Mouse (Mus musculus) activated CD4-positive, CD25-positive, alpha-beta regulatory T cell, adult 4 months (primary cell): Measurements from ENCODE around the gene 4931428F04Rik. TPM values are rescaled to one million over a fixed set of nuclear protein-coding genes. Genes with fewer than 3 reads are reported as not detected.

Experiments
- ATAC-seq: one replicate; pipeline ENCODE4 v1.8.0; 2017
- polyA plus RNA-seq, 2 experiments: library from polyadenylated mRNA; unstranded; fragments of 100-300 nt; shearing (Covaris generic); gene quantifications; one replicate each; pipeline ENCODE4 v1.2.1; 2017

The 4931428F04Rik gene
- polyA plus RNA-seq, result 1 to 10 TPM in 1 of 2 experiments, under 1 TPM in 1; 0.79 to 1.1 TPM

DNA sequence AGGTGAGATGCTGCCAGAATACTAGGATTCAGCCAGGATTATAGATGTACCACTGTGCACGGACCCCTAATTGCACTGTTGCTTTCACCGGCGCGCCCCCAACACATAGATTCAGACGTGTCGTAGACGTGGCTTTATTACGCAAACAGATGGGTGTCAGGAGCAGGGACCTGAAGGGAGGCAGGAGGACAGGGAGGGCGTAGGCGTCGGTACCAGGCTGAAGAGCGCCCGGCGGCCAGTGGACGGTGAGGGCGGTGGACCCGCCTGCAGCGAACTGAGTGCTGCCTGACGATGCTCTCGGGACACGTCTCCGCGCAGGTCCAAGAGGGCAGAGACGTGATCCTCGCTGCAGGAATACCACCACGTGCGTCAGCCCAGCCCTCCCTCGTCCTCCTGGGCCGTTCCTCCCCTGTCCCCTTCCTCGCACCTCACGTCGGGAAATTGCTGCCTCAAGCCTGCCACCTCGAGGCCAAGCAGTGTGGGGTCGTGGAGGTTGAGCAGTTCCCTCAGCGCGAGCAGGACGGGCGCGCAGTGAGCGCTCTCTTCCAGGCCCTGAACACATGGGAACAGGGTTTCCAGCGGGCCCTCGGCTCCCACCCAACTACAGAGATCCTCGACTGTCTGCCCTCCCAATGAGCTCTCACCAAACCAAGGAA is at the start of gene 4931428F04Rik:
Gene 4931428F04Rik (minus strand): TSS at position 60 of the 656 bp plus-strand sequence.
- ATAC-seq, result no peak

DNA sequence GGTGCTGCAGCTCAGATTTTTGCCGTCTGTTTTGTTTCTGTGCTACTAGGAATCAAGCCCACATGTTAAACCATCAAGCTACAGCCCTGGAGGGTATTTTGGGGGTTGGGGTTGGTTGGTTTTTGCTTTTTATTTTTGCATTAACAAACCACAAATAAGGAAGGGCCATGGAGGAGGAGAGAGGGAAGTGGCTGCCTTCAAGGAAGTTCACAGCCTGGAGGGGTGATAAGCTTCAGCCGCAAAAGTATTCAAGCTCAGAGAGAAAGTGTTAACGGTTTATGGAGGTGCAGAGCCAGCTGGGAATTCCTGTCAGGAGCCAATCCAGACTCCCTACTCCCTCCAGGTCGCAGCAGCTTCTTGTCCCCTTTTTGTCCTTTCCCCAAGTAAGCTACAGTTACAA is 49.3 kb upstream of the 4931428F04Rik start:
- ATAC-seq, result no peak

DNA sequence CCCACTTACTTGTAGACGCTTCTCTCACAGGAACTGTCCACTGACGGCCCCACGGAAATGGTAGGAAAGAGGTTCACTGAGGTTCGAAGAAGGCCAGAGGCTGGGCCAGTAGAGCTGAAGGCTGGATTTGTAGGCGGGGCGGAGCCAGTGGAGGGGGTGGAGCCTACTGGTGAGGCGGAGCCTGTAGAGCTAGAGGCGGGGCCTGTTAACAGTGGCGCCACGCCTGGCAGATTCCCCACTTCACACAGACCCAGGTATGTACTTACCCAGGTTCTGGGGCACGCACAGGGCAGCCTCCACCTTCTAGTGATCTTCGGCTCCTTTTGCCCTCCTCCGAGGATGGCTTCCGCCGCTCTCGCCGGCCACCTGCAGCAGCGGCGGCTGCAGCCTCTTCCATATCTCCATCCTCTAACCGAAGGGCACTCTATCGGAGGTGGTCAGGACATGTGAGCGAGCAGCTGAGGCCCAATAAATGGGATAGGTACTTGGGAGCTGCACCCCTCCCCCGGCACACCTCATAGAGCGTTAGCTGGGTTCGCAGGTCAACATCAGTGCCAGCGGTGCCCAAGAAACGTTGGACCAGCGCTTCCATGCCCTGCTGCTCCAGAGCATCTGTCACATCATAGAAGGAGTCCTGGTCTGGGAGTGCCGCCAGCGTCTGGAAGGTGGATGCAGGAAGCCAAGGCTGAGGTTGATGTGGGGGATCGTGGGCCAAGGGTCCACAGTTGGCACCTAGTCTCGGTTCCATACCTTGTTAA is 46.9 kb upstream of the 4931428F04Rik start:
- ATAC-seq, result no peak

DNA sequence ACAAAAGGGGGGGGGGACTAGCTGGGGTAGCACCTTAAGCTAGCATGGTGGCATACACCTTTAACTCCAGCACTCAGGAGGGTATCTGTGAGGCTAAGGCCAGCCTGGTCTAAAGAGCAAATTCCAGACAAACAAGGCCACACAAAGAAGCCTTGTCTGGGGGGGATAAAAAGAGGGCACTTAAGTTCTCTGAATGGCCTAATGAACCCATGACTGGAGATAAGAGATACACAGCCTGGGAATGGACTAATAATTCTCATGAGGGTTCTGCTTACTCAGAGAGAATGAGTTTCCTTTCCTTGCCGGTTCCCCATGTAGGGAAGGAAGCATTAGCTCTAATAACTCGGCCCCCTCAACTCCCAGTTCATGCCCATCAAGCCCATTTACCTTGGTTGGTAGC is 42.9 kb upstream of the 4931428F04Rik start:
- no peak for ATAC-seq

DNA sequence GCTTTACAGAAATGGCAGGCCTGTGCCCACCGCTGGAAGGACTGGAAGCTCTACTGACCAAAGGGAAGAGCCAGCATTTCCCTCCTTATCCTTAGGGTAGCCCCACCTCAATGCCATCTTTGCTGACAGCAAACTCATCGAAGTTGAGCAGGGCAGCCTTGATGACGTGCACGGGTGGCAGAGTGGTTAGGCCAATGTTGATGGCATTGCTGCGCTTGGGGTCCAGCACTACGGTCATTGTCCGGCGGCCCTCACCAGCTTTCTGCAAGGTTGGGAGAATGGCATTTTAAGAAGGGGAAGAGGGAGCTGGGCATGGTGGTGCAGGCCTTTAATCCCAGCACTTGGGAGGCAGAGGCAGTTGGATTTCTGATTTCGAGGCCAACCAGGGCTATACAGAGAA is 42.3 kb upstream of the 4931428F04Rik start:
- ATAC-seq, result no peak

DNA sequence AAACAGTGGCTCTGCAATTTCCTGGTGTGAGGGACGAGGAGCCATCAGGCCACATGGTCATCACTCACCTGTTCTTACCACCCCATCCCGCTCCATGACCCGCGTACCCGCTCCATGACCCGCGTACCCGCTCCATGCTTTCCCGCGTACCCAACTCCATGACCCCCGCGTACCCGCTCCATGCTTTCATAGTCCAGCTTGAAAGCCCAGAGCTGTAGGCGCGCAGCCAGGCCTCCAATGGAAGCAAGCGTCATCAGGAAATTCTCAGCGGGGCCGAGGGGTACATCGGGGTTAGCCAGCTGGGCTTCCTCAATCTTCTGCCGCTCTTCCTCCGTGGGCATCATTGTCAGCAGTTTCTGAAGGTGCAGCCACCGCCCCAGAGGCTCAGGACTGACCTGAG is 41.8 kb upstream of the 4931428F04Rik start:
- no peak for ATAC-seq

DNA sequence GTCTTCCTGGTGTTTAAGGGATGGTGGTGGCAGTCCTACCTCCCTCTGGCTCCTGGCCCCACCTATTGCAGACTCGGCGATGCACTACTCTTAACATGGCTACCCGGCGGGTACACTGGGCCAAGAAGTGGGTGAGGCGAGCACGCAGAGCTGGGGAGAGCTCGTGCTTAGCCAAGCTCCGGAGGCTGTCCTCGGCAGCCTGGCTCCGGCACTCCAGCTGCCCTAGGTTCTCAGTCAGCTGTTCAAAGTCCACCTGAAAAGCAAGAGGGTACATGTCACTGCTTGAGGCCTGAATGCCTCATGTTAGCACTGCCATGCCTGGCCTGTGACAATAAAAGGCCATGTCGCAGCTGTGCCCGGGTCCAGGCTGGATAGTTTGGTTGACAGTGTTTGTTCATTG is 40.7 kb upstream of the 4931428F04Rik start:
- no peak for ATAC-seq

DNA sequence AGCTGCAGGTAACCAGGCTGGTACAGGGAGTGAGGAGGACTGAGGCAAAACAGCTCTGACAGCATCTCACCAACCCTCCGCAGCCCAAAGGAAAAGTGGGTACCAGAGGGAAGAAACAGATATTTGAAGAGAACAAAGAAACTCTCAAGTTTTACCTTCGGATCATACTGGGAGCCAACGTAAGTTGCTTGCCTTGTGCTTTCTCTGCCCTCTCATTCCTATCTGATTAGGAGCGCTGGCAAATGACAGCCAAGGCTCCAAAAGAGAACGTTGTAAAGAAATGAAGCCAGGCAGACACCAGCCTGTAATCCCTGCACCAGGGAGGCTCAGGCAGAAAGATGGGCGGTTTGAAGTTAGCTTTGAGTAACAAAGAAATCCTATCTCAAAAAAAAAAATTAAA is 37.3 kb upstream of the 4931428F04Rik start:
- no peak for ATAC-seq

DNA sequence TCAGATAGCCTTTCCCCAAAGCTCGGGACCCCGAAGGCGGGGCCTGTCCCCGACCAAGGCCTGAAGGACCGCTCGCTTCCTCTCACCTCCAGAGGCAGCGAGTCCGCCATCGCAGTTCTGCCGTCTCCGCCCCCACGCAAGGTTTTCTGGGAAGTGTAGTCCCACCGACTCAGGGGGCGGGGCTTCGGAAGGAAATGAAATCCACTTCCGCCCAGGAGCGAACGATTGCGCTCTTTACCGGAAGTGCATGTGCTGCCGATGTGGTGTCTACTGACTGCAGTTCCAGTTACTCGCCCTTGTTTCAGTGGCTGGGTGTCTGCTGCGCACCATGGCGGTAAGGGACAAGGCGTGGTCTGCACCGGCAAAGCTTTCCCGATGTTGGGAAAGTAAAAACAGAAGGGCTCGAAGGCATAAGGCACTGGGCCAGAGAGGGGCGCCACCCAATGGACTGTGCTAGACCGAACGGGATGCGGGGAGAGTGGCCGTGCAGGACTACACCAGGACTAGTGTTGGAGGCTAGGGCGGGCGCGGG is 36.5 kb upstream of the 4931428F04Rik start, which contains the start of the genes Lrrc29 and Tmem208:
Gene Lrrc29 (minus strand): TSS at position 138 of the 532 bp plus-strand sequence.
Gene Tmem208 (plus strand): TSS at position 214 of the 532 bp plus-strand sequence.
- ATAC-seq, result peak; percentile 95

DNA sequence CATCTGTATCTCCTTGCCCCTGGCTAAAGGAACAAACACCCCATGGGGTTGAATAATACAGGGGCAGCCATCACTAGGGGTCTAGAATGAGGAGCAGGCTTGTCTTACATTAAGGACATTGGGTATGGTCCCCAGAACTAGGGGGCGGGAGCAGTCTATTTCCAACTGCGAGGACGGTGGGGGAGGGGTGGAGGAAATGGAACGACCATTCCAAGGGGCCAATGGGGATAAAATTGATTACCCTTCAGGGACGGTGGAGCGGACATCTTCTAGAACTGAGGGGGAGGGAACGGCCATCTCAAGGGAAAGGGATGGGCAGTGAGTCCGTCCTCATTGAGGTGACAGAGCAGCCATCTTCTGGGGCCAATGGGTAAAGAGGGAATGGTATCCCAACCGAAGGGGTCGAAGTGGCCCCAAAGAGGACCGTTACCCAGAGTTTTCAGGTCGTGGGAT is 36.0 kb upstream of the 4931428F04Rik start:
- ATAC-seq, result no peak

DNA sequence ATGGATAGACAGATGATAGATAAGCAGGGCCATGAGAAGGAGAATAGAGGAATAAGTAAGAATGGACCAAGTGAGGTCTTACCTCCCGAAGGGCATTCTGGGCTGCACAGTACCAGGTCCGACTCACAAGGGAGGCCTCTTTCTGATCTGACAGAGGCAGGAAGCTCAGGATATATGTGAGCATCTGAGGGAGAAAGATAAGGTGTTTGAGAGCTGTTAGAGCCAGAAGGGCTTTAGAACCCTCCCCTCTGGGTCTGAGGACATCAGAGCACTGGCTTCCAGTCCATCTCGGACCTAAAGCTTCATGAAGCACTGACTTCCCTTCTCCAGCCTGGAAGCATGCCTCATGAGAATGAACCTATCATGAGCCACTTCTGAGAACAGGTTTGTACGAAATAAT is 33.5 kb upstream of the 4931428F04Rik start:
- ATAC-seq, result no peak

DNA sequence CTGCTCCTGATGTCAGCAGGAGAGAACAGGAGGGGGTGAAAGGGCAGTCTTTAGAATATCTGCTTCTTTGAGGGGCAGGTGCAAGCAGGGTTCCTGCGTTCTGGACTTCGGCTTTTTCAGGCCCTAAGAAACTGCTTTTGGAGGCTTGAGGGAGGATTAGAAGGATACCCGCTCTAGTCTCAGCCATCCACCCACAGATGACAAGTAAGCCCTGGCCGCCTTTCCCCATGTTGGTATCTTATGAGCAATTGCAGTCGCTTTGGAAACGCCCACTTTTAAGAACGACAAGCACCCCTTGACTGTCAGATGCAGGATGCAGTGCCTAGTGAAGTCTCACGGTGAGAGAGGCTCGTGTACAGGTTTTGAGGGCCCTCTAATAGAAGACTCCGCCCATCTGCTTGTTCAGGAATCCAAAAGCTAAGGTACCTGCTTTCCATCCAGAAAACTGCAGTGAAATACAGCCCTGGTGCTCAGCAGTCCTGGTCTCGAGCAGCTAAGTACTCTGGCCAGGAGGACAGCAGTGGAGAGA is 29.1 kb upstream of the 4931428F04Rik start:
- no peak for ATAC-seq

DNA sequence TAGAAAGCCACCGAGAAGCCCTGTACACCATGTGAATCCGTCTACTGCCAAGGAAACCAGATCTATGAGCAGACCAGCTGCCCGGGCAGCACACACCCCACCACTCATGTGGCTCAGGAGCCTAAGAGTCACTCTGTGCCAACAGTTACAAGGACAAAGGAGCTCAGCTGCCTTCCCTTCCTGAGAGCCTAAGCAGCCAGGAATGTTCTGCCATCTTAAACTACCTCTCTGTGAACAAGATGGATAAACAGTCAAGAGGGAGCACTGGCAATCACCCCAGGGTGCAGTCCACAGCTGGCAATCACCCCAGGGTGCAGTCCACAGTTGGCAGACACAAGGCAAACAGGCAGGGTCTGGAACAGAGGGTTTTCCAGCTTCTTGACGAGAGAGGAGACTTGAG is 28.3 kb upstream of the 4931428F04Rik start:
- no peak for ATAC-seq

DNA sequence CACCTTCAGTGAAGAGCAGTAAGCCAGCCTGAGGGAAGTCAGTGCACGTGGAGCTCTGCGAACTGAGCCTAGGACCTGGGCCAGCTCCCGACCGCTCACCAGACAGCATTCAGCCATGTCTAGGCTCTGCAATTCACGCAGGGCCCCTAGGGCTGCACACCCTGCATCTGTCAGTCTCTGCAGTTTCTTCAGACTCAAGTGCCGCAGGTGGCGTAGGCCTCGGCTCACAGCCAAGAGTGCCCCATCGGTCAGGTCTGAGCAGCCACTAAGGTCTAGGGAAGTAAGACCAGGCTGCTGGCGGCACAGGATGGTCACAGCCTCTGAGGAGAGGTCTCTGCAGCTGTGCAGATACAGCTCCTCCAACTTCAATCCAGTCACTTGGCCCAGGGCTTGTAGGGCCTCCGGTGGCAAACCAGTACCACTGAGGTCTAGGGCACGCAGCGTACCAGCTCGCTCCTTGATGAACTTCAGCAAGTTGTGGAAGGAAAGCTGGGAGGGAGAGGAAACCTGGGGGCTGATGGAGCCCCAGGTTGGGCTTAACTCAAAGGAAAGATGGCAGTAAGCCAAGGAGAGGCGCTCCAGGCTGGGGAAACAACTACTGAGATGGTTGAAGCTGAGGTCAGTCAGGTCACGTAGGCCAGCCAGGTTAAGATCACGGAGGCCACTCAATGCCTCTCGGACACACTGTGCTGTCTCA is 25.6 kb upstream of the 4931428F04Rik start:
- no peak for ATAC-seq

DNA sequence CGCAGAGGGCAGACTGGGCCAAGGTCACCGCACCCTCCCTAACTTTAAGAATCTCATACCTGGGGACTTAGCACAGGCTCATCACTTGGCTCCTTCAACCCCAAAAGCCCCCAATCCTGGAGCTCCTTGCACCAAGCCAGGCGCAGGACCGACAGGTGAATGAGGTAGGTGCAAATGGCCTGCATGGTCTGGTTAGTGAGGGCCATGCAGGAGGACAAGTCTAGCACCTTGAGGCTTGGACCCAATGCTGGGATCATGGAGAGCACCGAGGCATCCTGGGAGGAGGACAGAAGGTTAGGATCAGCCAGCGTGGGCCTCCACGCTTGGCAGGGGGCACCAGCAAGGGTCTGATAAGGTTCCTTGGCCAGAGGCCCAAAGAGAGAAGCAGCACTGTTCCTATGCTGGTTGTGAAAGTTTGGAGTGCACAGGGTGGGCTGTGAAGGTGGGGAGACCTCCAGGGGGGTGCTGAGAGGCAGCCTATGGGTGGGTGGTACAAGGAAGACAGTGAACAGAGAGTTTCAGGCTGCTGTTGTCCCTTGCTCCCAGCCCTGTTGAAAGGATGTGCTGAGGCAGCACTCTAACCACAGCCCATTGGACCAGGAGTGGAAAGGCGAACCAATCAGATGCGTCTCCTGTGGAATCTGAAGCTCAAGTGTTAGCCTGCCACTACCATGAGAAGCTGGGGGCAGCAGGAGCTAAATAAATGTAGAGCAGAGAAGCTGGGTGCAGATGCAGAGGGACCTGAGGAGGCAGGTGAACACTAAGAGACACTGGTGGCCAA is 24.1 kb upstream of the 4931428F04Rik start:
- no peak for ATAC-seq

DNA sequence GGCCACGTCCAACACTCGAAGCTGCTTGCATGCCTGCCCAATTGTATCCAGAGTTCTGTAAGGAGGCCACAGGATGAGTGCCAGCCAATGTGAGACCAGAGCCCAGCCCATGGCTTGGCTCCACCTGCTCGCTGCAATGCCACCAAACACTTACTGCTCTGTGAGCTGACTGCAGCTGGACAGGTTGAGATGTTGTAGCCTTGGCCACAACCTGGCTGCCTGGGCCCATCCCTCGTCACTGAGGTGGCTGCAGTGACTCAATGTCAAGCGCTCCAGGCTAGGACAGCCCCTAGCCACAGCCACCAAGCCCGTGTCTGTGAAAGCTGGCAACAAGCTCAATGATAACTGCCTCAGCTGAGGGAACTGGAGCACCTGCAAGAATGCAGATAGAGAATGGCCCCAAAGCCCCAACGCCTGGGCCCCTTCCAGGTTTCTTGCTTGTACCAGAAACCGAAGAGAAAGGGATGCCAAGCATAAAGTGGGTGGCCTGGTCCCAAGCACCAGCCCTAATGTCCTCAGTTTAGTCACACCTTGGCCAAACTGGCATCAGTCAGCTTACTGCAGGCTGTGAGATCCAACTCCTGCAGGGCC is 23.3 kb upstream of the 4931428F04Rik start:
- no peak for ATAC-seq

DNA sequence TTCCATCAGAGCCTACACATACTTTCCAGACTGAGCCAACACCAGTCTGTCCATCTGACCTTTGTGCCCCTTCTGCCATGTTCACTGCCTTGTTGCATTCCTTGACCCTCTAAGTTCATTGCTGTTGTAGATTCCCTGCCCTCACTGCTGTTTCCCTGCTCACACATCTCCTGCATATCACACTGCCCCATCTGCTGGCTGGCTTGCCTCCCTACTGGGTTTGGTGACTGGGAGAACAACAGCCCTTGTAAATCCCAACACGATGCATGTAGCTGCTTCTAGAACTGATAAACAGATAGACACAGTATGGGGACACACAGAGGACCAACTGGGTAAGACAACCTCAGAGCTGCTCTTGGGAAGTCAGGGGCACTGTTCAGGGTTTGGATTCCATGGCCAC is 22.1 kb upstream of the 4931428F04Rik start:
- no peak for ATAC-seq

DNA sequence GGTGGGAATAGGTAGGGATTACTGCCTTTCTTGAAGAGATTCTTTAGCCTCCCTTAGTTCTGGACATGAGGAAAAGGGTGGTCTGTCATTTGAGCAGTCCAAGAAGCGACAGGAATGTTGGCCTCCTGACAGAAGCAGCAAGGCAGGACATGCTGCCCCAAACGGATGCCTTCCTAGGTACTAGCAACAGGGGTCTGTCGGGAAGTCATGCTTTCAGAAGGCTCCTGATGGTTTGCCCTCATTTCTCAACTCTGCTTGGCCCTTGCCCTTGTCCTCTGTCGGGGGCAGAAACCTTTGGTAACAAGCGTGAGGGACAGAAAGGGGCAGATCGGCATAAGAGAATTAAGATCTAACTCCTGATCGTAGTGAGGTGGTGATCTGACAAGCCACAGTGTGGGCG is 20.5 kb upstream of the 4931428F04Rik start:
- ATAC-seq, result no peak

DNA sequence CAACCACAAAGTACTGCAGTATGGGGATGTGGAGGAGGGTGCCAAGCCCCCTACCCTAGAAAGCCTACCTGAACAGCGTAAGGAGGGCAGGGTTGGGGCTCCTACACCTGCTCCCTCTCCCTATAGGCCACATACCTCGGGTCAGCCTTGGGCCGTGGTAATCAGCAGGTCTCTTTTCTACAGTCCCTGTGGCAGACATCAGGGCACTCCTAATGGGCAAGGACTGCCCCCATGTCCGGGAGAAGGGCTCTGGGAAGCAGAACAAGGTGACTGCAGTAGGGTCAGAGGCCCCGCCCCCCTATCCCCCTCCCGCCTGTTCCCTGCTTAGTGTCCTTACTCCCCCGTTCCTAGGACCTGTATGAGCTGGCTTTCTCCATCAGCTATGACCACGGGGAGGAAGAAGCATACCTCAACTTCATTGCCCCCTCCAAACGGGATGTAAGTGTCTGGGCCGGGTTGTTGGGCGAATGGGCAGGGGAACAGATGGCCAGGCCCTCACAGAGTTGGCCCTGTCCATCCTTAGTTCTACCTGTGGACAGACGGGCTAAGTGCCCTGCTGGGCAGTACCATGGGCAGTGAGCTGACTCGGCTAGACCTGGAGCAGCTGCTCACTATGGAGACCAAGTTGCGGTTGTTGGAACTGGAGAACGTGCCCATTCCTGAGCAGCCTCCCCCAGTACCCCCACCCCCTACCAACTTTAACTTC is 19.6 kb upstream of the 4931428F04Rik start:
- ATAC-seq, result no peak

DNA sequence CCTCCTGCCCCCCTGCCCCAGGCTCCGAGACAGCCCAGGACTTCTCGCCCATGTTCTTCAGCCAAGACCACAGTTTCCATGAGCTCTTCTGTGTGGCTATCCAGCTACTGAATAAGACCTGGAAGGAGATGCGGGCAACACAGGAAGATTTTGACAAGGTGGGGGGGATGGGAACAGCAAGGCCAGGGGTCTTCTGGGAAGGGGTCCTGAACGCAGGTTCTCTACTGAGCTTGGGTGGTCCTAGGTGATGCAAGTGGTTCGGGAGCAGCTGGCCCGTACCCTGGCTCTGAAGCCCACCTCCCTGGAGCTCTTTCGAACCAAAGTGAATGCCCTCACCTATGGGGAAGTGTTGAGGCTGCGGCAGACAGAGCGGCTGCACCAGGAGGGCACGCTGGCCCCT is 18.8 kb upstream of the 4931428F04Rik start:
- ATAC-seq, result no peak

DNA sequence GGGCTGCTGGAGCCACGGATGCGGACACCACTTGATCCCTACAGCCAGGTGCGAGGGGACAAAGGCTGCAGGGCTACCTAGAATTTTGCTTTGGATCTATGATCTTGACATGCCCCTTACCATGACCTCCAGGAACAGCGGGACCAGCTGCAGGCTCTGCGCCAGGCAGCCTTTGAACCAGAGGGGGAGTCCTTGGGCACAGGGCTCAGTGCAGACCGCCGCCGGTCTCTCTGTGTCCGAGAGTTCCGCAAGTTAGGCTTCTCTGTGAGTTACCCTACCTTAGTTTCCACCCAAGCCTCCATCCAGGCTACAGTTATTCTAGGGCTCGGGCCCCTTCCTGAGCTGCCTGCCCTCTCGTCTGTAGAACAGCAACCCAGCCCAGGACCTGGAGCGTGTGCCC is 18.0 kb upstream of the 4931428F04Rik start:
- ATAC-seq, result no peak
